Mouse (Mus musculus) macrophage (primary cell): Measurements from ENCODE around the gene Kif13a. TPM values are rescaled to one million over a fixed set of nuclear protein-coding genes. Genes with fewer than 3 reads are reported as not detected.

ENCODE experiments used
- H3K27ac ChIP-seq: fragments of 350-480 bp; formaldehyde crosslinking; 2 replicates; pipeline ENCODE4 v1.9.0; 2021
- H3K36me3 ChIP-seq: fragments of 350-480 bp; formaldehyde crosslinking; 2 replicates; pipeline ENCODE4 v1.9.0; 2021; ENCODE audit errors: inconsistent target
- H3K4me3 ChIP-seq: fragments of 350-480 bp; formaldehyde crosslinking; 2 replicates; pipeline ENCODE4 v1.9.0; 2021; ENCODE audit errors: inconsistent target
- H3K79me2 ChIP-seq: fragments of 350-480 bp; formaldehyde crosslinking; 2 replicates; pipeline ENCODE4 v1.9.0; 2021; ENCODE audit errors: inconsistent target
- WGBS: methylation state at CpG from one replicate; pipeline ENCODE4 v1.1.7; 2026; ENCODE audit warnings: inconsistent platforms; ENCODE audit not compliant: missing documents; 5-methylcytosine and 5-hydroxymethylcytosine counted together
- polyA plus RNA-seq: library from polyadenylated mRNA; stranded (reverse); fragments of 250-400 nt; gene quantifications from 3 replicates; pipeline ENCODE4 v1.2.4, GENCODE M21; 2018; ENCODE audit warnings: inconsistent platforms

Kif13a gene
- polyA plus RNA-seq, 1 experiment from 2014 or later: 19.7 TPM

DNA sequence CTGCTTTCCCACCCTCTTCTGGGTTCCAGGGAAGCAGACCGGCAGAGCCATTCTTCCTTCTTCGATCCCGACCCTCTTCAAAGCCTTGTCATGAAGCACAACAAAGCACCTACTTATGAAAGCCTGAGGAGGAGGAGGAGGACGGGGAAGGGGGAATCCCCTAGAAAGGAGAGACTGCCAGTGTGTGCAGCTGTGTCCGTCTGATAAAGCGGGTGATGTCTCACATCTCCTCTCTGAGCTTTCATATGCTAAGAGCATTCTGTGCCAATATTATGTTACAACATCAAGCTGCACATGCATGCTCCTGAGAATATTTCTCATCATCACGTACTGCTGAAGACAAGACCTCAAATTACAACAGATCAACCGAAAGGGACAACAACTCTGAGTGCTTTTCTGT is 107.5 kb downstream of the Kif13a start:
- no peaks in the 10 kb centered on the region for H3K79me2 ChIP-seq

GRCm38 (mm10) chr13:46819729-46820223 is 109.9 kb downstream of the Kif13a start:
- Histone ChIP-seq H3K27ac (no peak overlapping the region), H3K36me3 (peaks cover 30% of the 10 kb centered on the region; the same call in 1 of the 2 replicates), H3K4me3 (no peak overlapping the region), H3K79me2 (no peaks in the 10 kb centered on the region)
- 96% methylated on average over 13 of the region's 13 CpGs for WGBS

More for the DNA sequence above, 107.5 kb downstream of the Kif13a start:
- Histone ChIP-seq H3K36me3 (peaks cover 21% of the 10 kb centered on the region; the same call in 1 of the 2 replicates), H3K27ac (no peak overlapping the region), H3K4me3 (no peak overlapping the region)
- 90% methylated on average over 8 of the region's 8 CpGs for WGBS

DNA sequence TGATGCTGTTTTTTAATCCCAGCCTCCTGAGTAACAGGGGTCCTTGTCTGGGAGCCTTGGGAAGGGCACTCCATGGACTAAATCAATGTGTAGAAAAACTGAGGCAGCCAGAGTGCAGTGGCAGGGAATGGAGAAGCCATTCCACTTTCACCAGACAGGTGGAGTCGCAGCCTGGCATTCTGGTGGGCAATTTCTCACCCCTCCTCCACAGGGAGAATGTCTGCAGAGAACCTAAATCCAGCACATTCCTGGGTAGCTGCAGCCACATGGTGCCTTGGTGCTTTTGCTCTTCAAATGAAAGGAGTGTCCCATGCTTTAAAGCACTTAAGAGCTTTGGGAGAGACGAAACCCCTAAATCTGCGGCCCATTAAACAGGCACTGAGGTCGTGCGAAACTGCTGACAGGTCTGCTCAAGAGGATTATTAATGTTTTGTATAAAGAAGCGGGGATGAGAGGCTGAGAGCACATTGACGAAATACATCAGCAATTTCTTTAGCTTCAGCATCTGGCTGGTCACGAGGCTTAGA is 110.4 kb downstream of the Kif13a start:
- Histone ChIP-seq H3K36me3 (peaks cover 26% of the 10 kb centered on the region; the same call in 1 of the 2 replicates), H3K27ac (no peak overlapping the region), H3K79me2 (no peaks in the 10 kb centered on the region), H3K4me3 (no peak overlapping the region)
- 100% methylated on average over 8 of the region's 8 CpGs for WGBS

GRCm38 (mm10) chr13:46818374-46818773 is 111.3 kb downstream of the Kif13a start:
- peaks cover 26% of the 10 kb centered on the region; the same call in 1 of the 2 replicates for H3K36me3 ChIP-seq
- no peak overlapping the region for H3K27ac ChIP-seq
- WGBS: 92% methylated on average over 9 of the region's 9 CpGs
- no peaks in the 10 kb centered on the region for H3K79me2 ChIP-seq
- no peak overlapping the region for H3K4me3 ChIP-seq

DNA sequence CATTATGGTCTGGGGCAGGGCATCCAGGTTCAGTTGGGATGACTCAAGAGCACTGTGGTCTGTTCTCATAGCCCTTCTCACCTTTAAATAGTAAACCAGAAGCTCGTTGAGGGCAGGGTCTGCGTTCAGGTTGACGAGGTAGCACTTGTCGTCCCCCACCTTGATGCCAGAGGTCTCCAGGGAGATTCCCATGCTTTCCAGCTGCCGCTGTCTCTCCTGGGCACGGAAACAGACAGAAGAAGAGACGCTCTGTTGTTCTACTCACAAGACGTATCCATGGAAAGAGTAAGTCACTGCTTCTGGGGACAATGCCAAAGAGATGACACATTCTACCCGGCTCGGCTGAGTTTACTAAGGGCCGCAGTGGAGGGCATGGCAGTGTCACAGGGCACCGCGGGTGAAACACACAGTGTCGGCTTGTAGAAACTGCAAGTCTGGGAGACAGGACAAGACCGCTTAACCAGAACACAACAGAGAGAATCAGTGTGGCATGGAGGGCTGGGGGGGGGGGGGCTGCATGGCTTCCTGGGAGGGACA is 117.0 kb downstream of the Kif13a start:
- 94% methylated on average over 15 of the region's 15 CpGs for WGBS

DNA sequence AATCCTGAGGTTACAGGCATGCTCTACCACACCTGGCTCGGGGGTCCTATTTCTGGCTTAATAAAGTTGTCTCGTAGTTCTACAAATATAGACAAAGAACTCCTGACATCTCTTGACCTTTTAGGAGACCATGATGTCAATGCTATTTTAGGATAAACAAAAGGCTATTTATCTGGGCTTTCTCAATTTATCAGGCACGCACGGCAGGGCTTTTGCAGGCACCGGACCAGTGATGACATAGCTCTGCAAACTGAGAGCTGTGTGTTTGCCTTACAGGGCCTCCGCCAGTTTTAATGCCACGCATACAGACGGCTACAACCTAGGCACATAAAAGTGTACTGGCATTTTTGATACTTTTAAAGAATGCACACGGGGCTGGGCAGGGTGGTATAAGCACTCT is 118.0 kb downstream of the Kif13a start:
- Histone ChIP-seq H3K27ac (no peak overlapping the region), H3K36me3 (peaks cover 52% of the 10 kb centered on the region; the same call in 1 of the 2 replicates), H3K4me3 (no peak overlapping the region), H3K79me2 (no peaks in the 10 kb centered on the region)
- 95% methylated on average over 9 of the region's 9 CpGs for WGBS

More for the DNA sequence above, 117.0 kb downstream of the Kif13a start:
- H3K27ac ChIP-seq: no peak overlapping the region
- H3K4me3 ChIP-seq: no peak overlapping the region
- H3K79me2 ChIP-seq: no peaks in the 10 kb centered on the region
- peaks cover 49% of the 10 kb centered on the region; the same call in 1 of the 2 replicates for H3K36me3 ChIP-seq

DNA sequence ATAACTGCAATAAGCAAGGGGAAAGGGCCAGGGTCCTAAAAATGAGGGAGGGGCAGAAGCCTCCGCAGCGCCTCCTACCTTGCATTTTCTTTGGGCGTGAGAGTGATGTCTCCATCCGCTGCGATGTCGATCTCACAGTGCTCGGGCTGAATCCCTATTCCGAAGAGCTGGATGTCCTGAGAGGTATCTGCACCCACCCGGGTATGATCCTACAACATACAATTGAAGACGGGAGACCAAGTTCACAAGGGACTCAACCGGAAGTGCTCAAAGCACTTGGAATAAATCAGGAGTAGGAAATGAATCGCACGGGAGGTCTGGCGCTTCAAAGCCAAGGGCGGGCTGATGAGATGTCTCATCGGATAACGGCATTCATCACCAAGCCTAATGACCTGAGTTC is 119.1 kb downstream of the Kif13a start:
- H3K4me3 ChIP-seq: no peak overlapping the region
- 94% methylated on average over 17 of the region's 17 CpGs for WGBS
- no peak overlapping the region for H3K27ac ChIP-seq
- H3K36me3 ChIP-seq: peaks cover 46% of the 10 kb centered on the region; the same call in 1 of the 2 replicates
- no peaks in the 10 kb centered on the region for H3K79me2 ChIP-seq

- Histone ChIP-seq H3K79me2 (no peaks in the 10 kb centered on the region), H3K27ac (no peak overlapping the region), H3K4me3 (no peak overlapping the region), H3K36me3 (peaks cover 41% of the 10 kb centered on the region; the same call in 1 of the 2 replicates)
- WGBS: 93% methylated on average over 12 of the region's 12 CpGs
These were observed 119.6 kb downstream of the Kif13a start for GRCm38 (mm10) chr13:46810098-46810497.

DNA sequence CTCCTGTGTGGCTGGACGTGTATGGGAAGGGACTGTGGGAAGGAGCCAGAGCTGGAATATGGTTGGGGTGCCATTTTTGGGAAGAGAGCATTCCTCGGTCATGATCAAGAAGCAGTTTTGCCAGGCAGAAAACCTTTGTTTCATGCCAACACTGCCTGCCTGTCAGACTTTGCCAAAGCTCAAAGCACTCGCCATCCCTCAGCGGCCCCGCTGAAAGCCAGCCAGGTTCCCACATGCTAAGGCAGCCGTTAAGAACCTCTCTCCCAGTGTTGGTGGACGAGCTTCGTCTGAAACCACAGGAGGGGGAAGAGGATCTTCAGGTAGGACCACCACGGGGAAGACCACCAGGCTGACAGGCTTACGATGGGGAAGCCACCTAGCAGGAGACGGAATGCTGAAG is 121.8 kb downstream of the Kif13a start:
- Histone ChIP-seq H3K36me3 (peaks cover 23% of the 10 kb centered on the region; the same call in 1 of the 2 replicates), H3K27ac (no peak overlapping the region), H3K79me2 (no peaks in the 10 kb centered on the region), H3K4me3 (no peak overlapping the region)
- 93% methylated on average over 11 of the region's 11 CpGs for WGBS

GRCm38 (mm10) chr13:46801196-46801595 is 128.5 kb downstream of the Kif13a start:
- 89% methylated on average over 13 of the region's 13 CpGs for WGBS
- H3K79me2 ChIP-seq: no peaks in the 10 kb centered on the region
- no peak overlapping the region for H3K4me3 ChIP-seq
- H3K27ac ChIP-seq: no peak overlapping the region
- H3K36me3 ChIP-seq: no peaks in the 10 kb centered on the region

- no peak overlapping the region for H3K4me3 ChIP-seq
- no peaks in the 10 kb centered on the region for H3K36me3 ChIP-seq
- WGBS: 53% methylated on average over 4 of the region's 4 CpGs
- H3K79me2 ChIP-seq: no peaks in the 10 kb centered on the region
- H3K27ac ChIP-seq: no peak overlapping the region
These were observed 131.5 kb downstream of the Kif13a start for GRCm38 (mm10) chr13:46798156-46798555.

- 83% methylated on average over 1 of the region's 1 CpGs for WGBS
- no peak overlapping the region for H3K27ac ChIP-seq
- H3K79me2 ChIP-seq: no peaks in the 10 kb centered on the region
- H3K36me3 ChIP-seq: peaks cover 2% of the 10 kb centered on the region; the same call in 1 of the 2 replicates
- no peak overlapping the region for H3K4me3 ChIP-seq
These were observed 133.3 kb downstream of the Kif13a start for GRCm38 (mm10) chr13:46796381-46796780.

DNA sequence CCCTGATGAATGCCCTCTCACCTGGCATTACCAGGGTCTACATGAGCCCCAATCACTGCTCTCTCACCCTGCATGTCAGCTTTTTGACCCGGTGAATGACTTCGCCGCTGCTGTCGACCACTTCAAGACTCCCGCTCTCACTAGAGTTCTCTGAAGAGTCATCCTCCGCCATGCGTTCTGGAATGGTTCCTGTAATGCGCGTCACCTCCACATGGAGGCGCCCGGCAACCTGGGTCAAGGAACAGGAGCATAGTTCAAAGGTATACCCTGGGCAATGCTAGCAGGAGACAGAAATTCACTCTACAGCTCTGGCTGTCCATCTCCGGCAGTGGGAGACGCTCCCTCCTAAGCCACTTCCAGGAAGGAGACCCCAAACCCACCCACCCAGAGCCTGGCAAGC is 135.8 kb downstream of the Kif13a start:
- Histone ChIP-seq H3K36me3 (peaks cover 11% of the 10 kb centered on the region; the same call in 1 of the 2 replicates), H3K4me3 (no peak overlapping the region), H3K79me2 (no peaks in the 10 kb centered on the region), H3K27ac (no peak overlapping the region)
- 92% methylated on average over 13 of the region's 13 CpGs for WGBS

GRCm38 (mm10) chr13:46788452-46788851 is 141.2 kb downstream of the Kif13a start:
- H3K27ac ChIP-seq: no peak overlapping the region
- H3K4me3 ChIP-seq: no peak overlapping the region
- H3K36me3 ChIP-seq: peaks cover 11% of the 10 kb centered on the region; the same call in 1 of the 2 replicates
- H3K79me2 ChIP-seq: no peaks in the 10 kb centered on the region
- 96% methylated on average over 8 of the region's 8 CpGs for WGBS

DNA sequence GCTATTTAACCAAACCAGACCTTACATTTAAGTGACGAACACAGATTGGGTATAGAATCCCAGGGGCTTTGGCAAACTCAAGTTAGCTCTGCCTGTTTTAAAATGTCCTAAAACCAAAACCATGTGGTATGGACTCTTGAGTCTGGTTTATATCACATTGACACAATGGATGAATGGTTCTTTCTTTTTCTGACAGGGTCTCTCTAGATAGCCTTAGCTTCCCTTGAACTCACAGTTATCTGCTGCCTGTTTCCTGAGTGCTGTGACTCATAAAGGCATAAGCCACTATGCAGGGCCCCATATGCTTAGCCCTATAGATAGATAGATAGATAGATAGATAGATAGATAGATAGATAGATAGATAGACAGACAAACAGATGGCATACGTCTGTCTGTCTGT is 142.8 kb downstream of the Kif13a start:
- H3K27ac ChIP-seq: no peak overlapping the region
- peaks cover 11% of the 10 kb centered on the region; the same call in 1 of the 2 replicates for H3K36me3 ChIP-seq
- 100% methylated on average over 1 of the region's 2 CpGs for WGBS
- no peaks in the 10 kb centered on the region for H3K79me2 ChIP-seq
- no peak overlapping the region for H3K4me3 ChIP-seq
